Mouse (Mus musculus) monocyte, adult 5-6 weeks (primary cell): ENCODE measurements around the gene Olfr1214. TPM values are rescaled to one million over a fixed set of nuclear protein-coding genes. Genes with fewer than 3 reads are reported as not detected.
"Not testable (repeated sequence)": the region's sequence is repeated elsewhere in the genome, so short reads cannot be mapped to it uniquely, and the experiment has no call there.

ENCODE experiments used
- ATAC-seq: fragments of 153-309, 156-312 bp; replicated peaks from 2 replicates; pipeline ENCODE4 v1.8.0; 2017; ENCODE audit warnings: mild to moderate bottlenecking; ENCODE audit not compliant: low TSS enrichment, insufficient number of reproducible peaks, severe bottlenecking, poor library complexity, low FRiP score
- total RNA-seq: library from RNA; stranded (forward); fragments of 200-1000, 200-491, 200-594 nt; gene quantifications from 3 replicates; pipeline ENCODE4 v1.2.3, GENCODE M21; 2017

Gene Olfr1214
- not detected in 3 replicates for total RNA-seq

DNA sequence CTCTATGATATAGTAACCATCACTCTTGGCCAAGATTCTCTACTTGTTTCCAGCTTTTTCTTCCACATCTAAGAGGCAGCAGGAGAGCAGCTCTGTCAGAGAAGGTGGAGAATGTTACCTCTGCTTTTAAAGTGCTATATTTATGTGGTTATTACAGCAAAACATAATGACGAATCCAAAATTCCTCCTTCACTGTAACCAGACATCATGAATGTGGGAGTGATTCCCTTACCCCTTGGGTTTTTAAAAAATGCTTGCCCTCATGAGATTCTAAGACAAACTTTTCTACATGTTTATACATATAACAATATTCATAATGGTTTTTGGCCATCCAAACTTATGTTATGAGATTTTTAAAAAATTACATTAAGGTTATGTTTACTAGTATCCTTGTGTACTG is at the start of gene Olfr1214:
Olfr1214 (minus strand) TSS at position 101 of the 400 bp plus-strand sequence.
- no peak for ATAC-seq

DNA sequence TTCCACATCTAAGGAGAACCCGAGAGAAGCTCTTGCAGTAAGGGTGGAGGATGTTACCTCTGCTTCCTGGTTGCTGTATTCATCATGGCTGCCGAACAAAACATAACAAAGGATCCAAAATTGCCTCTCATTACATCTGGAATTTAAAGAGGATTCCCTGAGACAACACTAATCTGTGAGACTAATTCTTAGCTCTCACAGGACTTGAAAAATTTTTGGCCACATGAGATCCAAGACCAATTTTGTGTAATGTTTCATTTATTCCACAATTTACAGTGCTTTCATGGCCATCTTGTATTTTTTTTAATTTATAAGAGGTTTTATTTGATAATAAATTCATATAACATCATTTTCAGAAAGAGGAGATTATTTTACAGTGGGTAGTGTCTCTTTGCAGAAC is 39.5 kb upstream of the Olfr1214 start, which contains the start of gene Olfr1217:
Olfr1217 (minus strand) TSS at position 101 of the 400 bp plus-strand sequence.
- ATAC-seq: no peak

GRCm38 (mm10) chr2:89021436-89021835 is 29.0 kb upstream of the Olfr1214 start:
- ATAC-seq: not testable (repeated sequence)

DNA sequence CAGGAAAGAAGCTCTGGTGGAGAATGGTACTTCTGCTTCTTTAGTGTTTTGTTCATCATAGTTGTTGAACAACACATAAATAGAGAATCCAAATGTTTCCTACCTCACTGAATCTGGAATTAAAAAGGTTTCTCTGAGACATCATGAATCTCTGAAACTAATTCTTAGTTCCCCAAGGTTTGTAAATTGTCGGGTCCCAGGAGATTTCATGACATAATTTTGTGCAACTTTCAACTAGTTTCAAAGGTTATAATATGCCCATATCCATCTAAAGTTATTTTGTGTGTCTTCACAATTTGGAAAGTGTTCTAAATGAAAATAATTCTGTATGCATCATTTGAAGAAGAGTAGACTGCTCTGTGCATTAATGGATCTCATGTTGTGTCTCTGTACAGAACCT is 25.8 kb upstream of the Olfr1214 start, which contains the start of gene Olfr1216:
Olfr1216 (minus strand) TSS at position 101 of the 400 bp plus-strand sequence.
- no peak for ATAC-seq

DNA sequence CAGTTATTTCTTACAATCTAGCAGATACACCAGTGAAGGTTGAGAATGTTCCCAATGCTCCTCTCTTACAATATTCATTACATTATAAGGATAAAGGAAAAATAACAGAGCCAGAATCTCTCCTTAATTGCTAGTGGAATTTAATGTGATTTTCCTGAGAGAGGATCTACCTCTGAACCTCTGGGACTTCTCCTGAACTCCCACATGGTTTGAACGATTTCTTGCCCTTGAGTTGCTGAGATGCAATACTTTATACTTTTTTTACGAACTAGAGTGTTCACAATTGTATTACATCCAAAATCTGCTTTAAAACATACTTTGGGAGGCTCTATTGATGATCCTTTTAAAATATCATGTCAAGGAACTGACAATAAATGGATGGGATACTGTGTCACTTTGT is 14.4 kb upstream of the Olfr1214 start, which contains the start of gene Olfr1215:
Olfr1215 (minus strand) TSS at position 101 of the 400 bp plus-strand sequence.
- ATAC-seq: no peak

GRCm38 (mm10) chr2:88980181-88980580 is 12.3 kb downstream of the Olfr1214 start, which contains the start of gene Gm13762:
TSS of gene Gm13762 (minus strand) at chr2:88980281.
- no peak for ATAC-seq

GRCm38 (mm10) chr2:88953669-88954068 is 38.8 kb downstream of the Olfr1214 start, which contains the start of gene Olfr1212:
TSS of gene Olfr1212 (plus strand) at chr2:88953969.
- no peak for ATAC-seq

DNA sequence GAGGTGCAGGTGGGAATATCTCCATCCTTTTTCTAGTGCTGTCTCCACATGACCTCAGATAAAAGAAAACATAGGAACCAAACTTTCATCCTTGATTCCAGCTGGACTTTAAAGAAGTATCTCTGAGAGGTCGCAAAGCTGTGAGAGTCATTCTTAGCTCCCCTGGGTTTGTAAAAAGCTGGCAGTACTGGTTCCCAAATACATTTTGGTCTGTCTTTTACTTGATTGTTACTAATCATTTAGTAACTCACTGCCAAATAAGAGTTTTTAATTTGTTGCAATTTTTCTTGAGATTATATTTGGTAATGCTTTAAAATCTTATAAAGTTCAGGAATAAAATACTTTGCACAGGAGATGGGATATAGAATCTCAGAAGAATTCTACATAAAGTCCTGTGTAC is 54.4 kb downstream of the Olfr1214 start, which contains the start of gene Olfr1211:
Olfr1211 (minus strand) TSS at position 101 of the 400 bp plus-strand sequence.
- no peak for ATAC-seq

Other genes starting within 250 kb of the Olfr1214 start
- gene Olfr1198, start 241.3 kb downstream of the Olfr1214 start, total RNA-seq: not detected in 3 replicates
- gene Olfr1199, start 232.2 kb downstream of the Olfr1214 start, total RNA-seq: not detected in 3 replicates
- gene Olfr1200, start 222.2 kb downstream of the Olfr1214 start, total RNA-seq: not detected in 3 replicates
- not detected in 3 replicates for gene Olfr1201, start 199.6 kb downstream of the Olfr1214 start, total RNA-seq
- not detected in 3 replicates for gene Olfr1202, start 178.2 kb downstream of the Olfr1214 start, total RNA-seq
- gene Olfr1205, start 162.9 kb downstream of the Olfr1214 start, total RNA-seq: not detected in 3 replicates
- gene Olfr1204, start 143.4 kb downstream of the Olfr1214 start, total RNA-seq: not detected in 3 replicates
- not detected in 3 replicates for gene Olfr1206, start 129.4 kb downstream of the Olfr1214 start, total RNA-seq
- not detected in 3 replicates for gene Olfr1208, start 90.3 kb downstream of the Olfr1214 start, total RNA-seq
- gene Olfr1209, start 77.5 kb downstream of the Olfr1214 start, total RNA-seq: not detected in 3 replicates
- gene Olfr1211, start 54.5 kb downstream of the Olfr1214 start, total RNA-seq: 0.75 TPM in 1 of 3 replicates, not detected in the others
- not detected in 3 replicates for gene Olfr1212, start 38.7 kb downstream of the Olfr1214 start, total RNA-seq
- not detected in 3 replicates for gene Gm13762, start 12.4 kb downstream of the Olfr1214 start, total RNA-seq
- gene Olfr1215, start 14.3 kb upstream of the Olfr1214 start, total RNA-seq: not detected in 3 replicates
- not detected in 3 replicates for gene Olfr1216, start 25.7 kb upstream of the Olfr1214 start, total RNA-seq
- gene Olfr1217, start 39.4 kb upstream of the Olfr1214 start, total RNA-seq: not detected in 3 replicates
- gene Olfr1218, start 68.5 kb upstream of the Olfr1214 start, total RNA-seq: not detected in 3 replicates
- not detected in 3 replicates for gene Olfr1219, start 90.9 kb upstream of the Olfr1214 start, total RNA-seq
- not detected in 3 replicates for gene Olfr1220, start 114.2 kb upstream of the Olfr1214 start, total RNA-seq
- gene Olfr1221, start 124.6 kb upstream of the Olfr1214 start, total RNA-seq: not detected in 3 replicates
- 0.96 TPM in 1 of 3 replicates, not detected in the others for gene Olfr1222, start 140.4 kb upstream of the Olfr1214 start, total RNA-seq
- not detected in 3 replicates for gene Olfr1223, start 158.9 kb upstream of the Olfr1214 start, total RNA-seq
- gene Olfr1224-ps1, start 171.4 kb upstream of the Olfr1214 start, total RNA-seq: not detected in 3 replicates
- not detected in 3 replicates for gene Olfr1225, start 182.0 kb upstream of the Olfr1214 start, total RNA-seq
- not detected in 3 replicates for gene Olfr1226, start 207.4 kb upstream of the Olfr1214 start, total RNA-seq